1 mouse cellular context compared by ENCODE assay signal in genomic region chr11:102371926-102372685, GRCm38 (mm10).
A peak's percentile ranks its signal among the peaks of the same experiment; 100 is the strongest.
TF ChIP-seq lines count a peak whose summit lies in the region.

No protein-coding gene starts in this region.

TF ChIP-seq in CH12.LX, 34 proteins besides CTCF, POLR2A, EP300 and RAD21:
- TF ChIP-seq USF1 (IDR thresholded peaks at IDR 0.05; ENCODE audit: low read depth, low read length): no peak
- no peak for TF ChIP-seq MEF2A (IDR thresholded peaks at IDR 0.05; ENCODE audit: borderline replicate concordance, low read depth, low read length)
- no peak for TF ChIP-seq NRF1 (IDR thresholded peaks at IDR 0.05; ENCODE audit: low read depth, low read length)
- TF ChIP-seq HCFC1 (IDR thresholded peaks at IDR 0.05; ENCODE audit: low read depth, low read length): no peak
- TF ChIP-seq JUND (conservative IDR thresholded peaks at IDR 0.05; ENCODE audit: low read depth, low read length): peak; percentile 21; the same call in 1 of the 2 replicates
- no peak for TF ChIP-seq GABPA (IDR thresholded peaks at IDR 0.05; ENCODE audit: insufficient replicate concordance, low read depth, low read length)
- TF ChIP-seq CHD2 (IDR thresholded peaks at IDR 0.05; ENCODE audit: low read length): peak; percentile 87
